Mouse (Mus musculus): ENCODE results near the gene Ip6k1.

Ip6k1 gene

GRCm38 (mm10) chr9:108094998-108095411 lies 92.7 kb downstream of the Ip6k1 start:
- DNase-seq (ENCODE audit: low read depth, low spot score) = no peak

- DNase-seq (ENCODE audit: low read depth, low spot score) = peak; percentile 86
Observed at GRCm38 (mm10) chr9:108095518-108095917, 93.2 kb downstream of the Ip6k1 start.

- no peak for DNase-seq (ENCODE audit: low read depth, low spot score)
Observed at GRCm38 (mm10) chr9:108095949-108096712, 93.8 kb downstream of the Ip6k1 start.
